Mouse (Mus musculus): Measurements from ENCODE around the gene Bcl7b. TPM values are rescaled to one million over a fixed set of nuclear protein-coding genes. Genes with fewer than 3 reads are reported as not detected.

Bcl7b gene
- total and polyA plus RNA-seq, 3 experiments, result 37.6 to 44.1 (median 40.3) TPM

GRCm38 (mm10) chr5:135180796-135181195 is 12.7 kb downstream of the Bcl7b start:
- intact Hi-C loops (cut with DNase I), result no loop called here
- 95% methylated on average over 14 of the region's 14 CpGs for WGBS

GRCm38 (mm10) chr5:135181776-135182175 is 13.7 kb downstream of the Bcl7b start:
- H3K36me3 ChIP-seq (ENCODE audit: control insufficient read depth, insufficient read depth, low read length), result no peaks in the 10 kb centered on the region
- 83% methylated on average over 6 of the region's 6 CpGs for WGBS
- TF ChIP-seq EP300 (IDR thresholded peaks at IDR 0.05; ENCODE audit: insufficient read depth, low read depth, low read length) (no peak), CTCF (IDR thresholded peaks at IDR 0.05) (no peak), POLR2A (IDR thresholded peaks at IDR 0.05; ENCODE audit: insufficient read depth, low read depth, low read length) (no peak)

More at GRCm38 (mm10) chr5:135180796-135181195, 12.7 kb downstream of the Bcl7b start:
- Histone ChIP-seq H3K4me3 (no peak overlapping the region), H3K36me3 (ENCODE audit: control insufficient read depth, insufficient read depth, low read length) (no peaks in the 10 kb centered on the region), H3K4me1 (ENCODE audit: control insufficient read depth, insufficient read depth, low read length) (no peaks in the 10 kb centered on the region), H3K79me2 (replicated peaks; ENCODE audit: control insufficient read depth, insufficient read depth, low read length) (no peaks in the 10 kb centered on the region), H3K9ac (ENCODE audit: low read depth, low read length) (no peak overlapping the region), H3K27ac (no peak overlapping the region), H3K27me3 (ENCODE audit: control insufficient read depth, insufficient read depth, low read length) (no peaks in the 10 kb centered on the region)
- no peak for DNase-seq
- no peak for TF ChIP-seq POLR2A (IDR thresholded peaks at IDR 0.05; ENCODE audit: insufficient read depth, low read depth, low read length)
- TF ChIP-seq CTCF (IDR thresholded peaks at IDR 0.05), result no peak
- TF ChIP-seq EP300 (IDR thresholded peaks at IDR 0.05; ENCODE audit: insufficient read depth, low read depth, low read length), result no peak

GRCm38 (mm10) chr5:135183131-135183861 is 15.2 kb downstream of the Bcl7b start:
- no peak overlapping the region for H3K4me3 ChIP-seq
- TF ChIP-seq CTCF (IDR thresholded peaks at IDR 0.05) (0 out of 2 replicates have a peak, but pooled peaks have one; percentile 7), POLR2A (IDR thresholded peaks at IDR 0.05; ENCODE audit: insufficient read depth, low read depth, low read length) (no peak)
- H3K27me3 ChIP-seq (ENCODE audit: control insufficient read depth, insufficient read depth, low read length), result no peaks in the 10 kb centered on the region
- H3K36me3 ChIP-seq (ENCODE audit: control insufficient read depth, insufficient read depth, low read length), result no peaks in the 10 kb centered on the region
- no peaks in the 10 kb centered on the region for H3K79me2 ChIP-seq (replicated peaks; ENCODE audit: control insufficient read depth, insufficient read depth, low read length)
- no peak overlapping the region for H3K9ac ChIP-seq (ENCODE audit: low read depth, low read length)
- peak overlapping the region; percentile 28 for H3K27ac ChIP-seq
- 35% methylated on average over 8 of the region's 8 CpGs for WGBS
- DNase-seq, result no peak
- intact Hi-C loops (cut with DNase I), result no loop called here
- H3K4me1 ChIP-seq (ENCODE audit: control insufficient read depth, insufficient read depth, low read length), result no peaks in the 10 kb centered on the region

More at GRCm38 (mm10) chr5:135181776-135182175, 13.7 kb downstream of the Bcl7b start:
- H3K79me2 ChIP-seq (replicated peaks; ENCODE audit: control insufficient read depth, insufficient read depth, low read length), result no peaks in the 10 kb centered on the region
- DNase-seq, result no peak
- H3K9ac ChIP-seq (ENCODE audit: low read depth, low read length), result no peak overlapping the region
- no peaks in the 10 kb centered on the region for H3K4me1 ChIP-seq (ENCODE audit: control insufficient read depth, insufficient read depth, low read length)
- H3K4me3 ChIP-seq, result no peak overlapping the region
- no peaks in the 10 kb centered on the region for H3K27me3 ChIP-seq (ENCODE audit: control insufficient read depth, insufficient read depth, low read length)
- no peak overlapping the region for H3K27ac ChIP-seq
- intact Hi-C loops (cut with DNase I), result no loop called here

GRCm38 (mm10) chr5:135185016-135185415 is 16.9 kb downstream of the Bcl7b start:
- no peak for DNase-seq
- WGBS, result 90% methylated on average over 3 of the region's 3 CpGs

GRCm38 (mm10) chr5:135185596-135185995 is 17.5 kb downstream of the Bcl7b start:
- peaks cover 12% of the 10 kb centered on the region for H3K36me3 ChIP-seq (ENCODE audit: control insufficient read depth, insufficient read depth, low read length)
- H3K79me2 ChIP-seq (replicated peaks; ENCODE audit: control insufficient read depth, insufficient read depth, low read length), result no peaks in the 10 kb centered on the region; the same call in 1 of the 2 replicates
- WGBS, result 44% methylated on average over 3 of the region's 3 CpGs
- H3K9ac ChIP-seq (ENCODE audit: low read depth, low read length), result no peak overlapping the region
- no peaks in the 10 kb centered on the region for H3K27me3 ChIP-seq (ENCODE audit: control insufficient read depth, insufficient read depth, low read length)
- DNase-seq, result no peak
- peaks cover 1% of the 10 kb centered on the region for H3K4me1 ChIP-seq (ENCODE audit: control insufficient read depth, insufficient read depth, low read length)
- no peak overlapping the region for H3K27ac ChIP-seq
- H3K4me3 ChIP-seq, result no peak overlapping the region
- TF ChIP-seq EP300 (IDR thresholded peaks at IDR 0.05; ENCODE audit: insufficient read depth, low read depth, low read length) (no peak), CTCF (IDR thresholded peaks at IDR 0.05) (peak; percentile 54)
- intact Hi-C loops (cut with DNase I), result loop anchor here (1.0 to 5.0 kb wide), 2 partner anchors 15 to 173 kb away; no protein-coding TSS in a partner anchor

More at GRCm38 (mm10) chr5:135185016-135185415, 16.9 kb downstream of the Bcl7b start:
- H3K4me1 ChIP-seq (ENCODE audit: control insufficient read depth, insufficient read depth, low read length), result peaks cover 1% of the 10 kb centered on the region
- H3K27me3 ChIP-seq (ENCODE audit: control insufficient read depth, insufficient read depth, low read length), result no peaks in the 10 kb centered on the region
- no peak overlapping the region for H3K27ac ChIP-seq
- no peaks in the 10 kb centered on the region; the same call in 1 of the 2 replicates for H3K79me2 ChIP-seq (replicated peaks; ENCODE audit: control insufficient read depth, insufficient read depth, low read length)
- peaks cover 12% of the 10 kb centered on the region for H3K36me3 ChIP-seq (ENCODE audit: control insufficient read depth, insufficient read depth, low read length)
- TF ChIP-seq EP300 (IDR thresholded peaks at IDR 0.05; ENCODE audit: insufficient read depth, low read depth, low read length), result no peak
- no peak for TF ChIP-seq CTCF (IDR thresholded peaks at IDR 0.05)
- TF ChIP-seq POLR2A (IDR thresholded peaks at IDR 0.05; ENCODE audit: insufficient read depth, low read depth, low read length), result no peak
- H3K4me3 ChIP-seq, result no peak overlapping the region
- H3K9ac ChIP-seq (ENCODE audit: low read depth, low read length), result no peak overlapping the region
- intact Hi-C loops (cut with DNase I), result loop anchor here (1.0 to 5.0 kb wide), 2 partner anchors 15 to 173 kb away; no protein-coding TSS in a partner anchor

GRCm38 (mm10) chr5:135186231-135186620 is 18.1 kb downstream of the Bcl7b start:
- Histone ChIP-seq H3K4me1 (ENCODE audit: control insufficient read depth, insufficient read depth, low read length) (peaks cover 1% of the 10 kb centered on the region), H3K79me2 (replicated peaks; ENCODE audit: control insufficient read depth, insufficient read depth, low read length) (no peaks in the 10 kb centered on the region; the same call in 1 of the 2 replicates), H3K9ac (ENCODE audit: low read depth, low read length) (peak overlapping the region; percentile 45), H3K36me3 (ENCODE audit: control insufficient read depth, insufficient read depth, low read length) (peaks cover 14% of the 10 kb centered on the region), H3K27ac (peak overlapping the region; percentile 99), H3K27me3 (ENCODE audit: control insufficient read depth, insufficient read depth, low read length) (no peaks in the 10 kb centered on the region), H3K4me3 (peak overlapping the region; percentile 87)
- intact Hi-C loops (cut with DNase I), result loop anchor here (2.0 to 5.0 kb wide), 2 partner anchors 37 to 174 kb away; partner anchors contain the start of gene Tbl2
- no peak for TF ChIP-seq CTCF (IDR thresholded peaks at IDR 0.05)
- no peak for TF ChIP-seq POLR2A (IDR thresholded peaks at IDR 0.05; ENCODE audit: insufficient read depth, low read depth, low read length)
- no peak for TF ChIP-seq EP300 (IDR thresholded peaks at IDR 0.05; ENCODE audit: insufficient read depth, low read depth, low read length)
- 21% methylated on average over 10 of the region's 10 CpGs for WGBS
- DNase-seq, result no peak

Measured in heart, adult 2 months (tissue).